Mouse (Mus musculus): Measurements from ENCODE around the gene Xiap.
"Not testable (repeated sequence)": the region's sequence is repeated elsewhere in the genome, so short reads cannot be mapped to it uniquely, and the experiment has no call there.

The Xiap gene

DNA sequence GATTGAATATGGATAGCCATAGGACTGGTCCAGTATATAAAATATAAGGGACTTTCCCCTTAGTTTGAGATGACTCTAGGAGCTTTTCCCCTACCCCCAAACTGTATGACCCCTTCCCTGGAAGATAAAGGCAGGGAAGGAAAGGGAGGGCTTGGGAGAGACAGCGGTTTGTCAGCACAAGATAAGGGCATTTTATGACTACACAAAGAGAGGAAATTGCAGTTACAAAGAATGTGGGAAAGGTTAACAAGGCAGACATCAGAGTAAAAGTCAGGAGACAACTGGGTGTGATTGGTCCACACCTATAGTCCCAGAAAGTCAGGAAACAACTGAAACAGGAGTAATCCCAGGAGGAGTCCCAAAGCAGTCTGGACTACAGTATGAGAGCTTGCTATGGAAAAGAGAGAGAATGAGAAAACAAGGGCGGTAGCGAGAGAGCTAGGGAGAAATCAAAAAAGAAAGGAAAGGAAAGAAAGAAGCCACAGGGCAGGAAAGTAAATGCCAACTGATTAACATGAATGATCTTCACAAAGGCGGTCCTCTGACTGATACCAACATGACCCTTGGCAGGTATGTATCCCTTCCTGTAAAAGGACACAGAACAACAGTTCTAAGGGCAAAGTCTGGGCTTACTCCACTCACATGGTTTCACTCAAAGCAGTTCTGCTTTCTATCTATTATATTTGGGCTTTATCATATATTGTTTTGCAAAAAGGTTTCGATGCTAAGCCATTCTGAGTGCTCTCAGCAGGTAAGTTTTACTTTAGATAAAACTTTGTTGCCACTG lies at the start of gene Xiap:
Gene Xiap, plus strand, starts transcription at position 398 of the 787 bp plus-strand sequence.
- no peak for DNase-seq (ENCODE audit: low spot score)

DNA sequence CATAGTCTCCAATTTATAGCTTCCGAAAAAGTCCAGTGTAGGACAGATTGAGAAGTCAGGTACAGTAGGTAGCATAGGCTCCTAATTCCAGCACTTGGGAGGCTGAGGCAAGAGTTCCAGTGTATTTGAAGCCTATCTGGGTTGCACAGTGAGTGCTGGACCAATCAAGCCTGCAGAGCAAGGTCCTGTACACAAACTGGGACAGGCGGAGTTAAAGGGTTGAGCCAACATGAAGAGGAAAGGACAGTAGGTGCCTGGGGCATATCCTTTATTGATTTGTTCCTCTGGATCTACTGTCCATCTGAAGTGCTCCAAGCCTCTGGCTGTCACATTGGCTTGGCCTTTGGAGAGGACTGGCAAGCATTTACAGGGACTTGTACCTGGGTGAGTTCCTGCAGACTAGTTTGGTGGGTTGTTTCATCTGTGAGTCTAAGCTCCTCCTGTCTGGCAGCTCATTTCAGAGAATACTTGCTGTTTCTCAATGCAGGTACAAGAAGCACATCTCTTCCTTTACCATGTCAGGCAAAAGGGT lies 46.7 kb upstream of the Xiap start:
- DNase-seq (ENCODE audit: low spot score), result no peak

DNA sequence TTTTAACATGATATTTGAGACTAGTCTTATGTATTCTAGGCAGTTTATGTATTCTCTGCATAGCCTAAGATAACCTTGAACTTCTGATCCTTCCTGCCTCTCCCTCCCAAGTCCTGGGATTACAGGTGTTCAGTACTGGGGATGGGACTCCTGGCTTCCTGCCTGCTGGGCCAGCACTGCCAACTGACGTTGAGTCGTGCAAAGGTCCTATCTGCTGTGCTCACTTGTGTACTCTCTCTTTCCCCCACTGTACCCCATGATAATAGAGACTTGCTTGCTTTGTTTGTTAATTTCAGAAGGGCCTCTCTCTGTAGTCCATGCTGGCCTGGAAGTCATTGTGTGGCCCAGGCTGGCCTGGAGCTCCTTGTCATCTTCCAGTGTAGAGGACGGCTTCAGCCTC lies 45.7 kb upstream of the Xiap start:
- no peak for DNase-seq (ENCODE audit: low spot score)

DNA sequence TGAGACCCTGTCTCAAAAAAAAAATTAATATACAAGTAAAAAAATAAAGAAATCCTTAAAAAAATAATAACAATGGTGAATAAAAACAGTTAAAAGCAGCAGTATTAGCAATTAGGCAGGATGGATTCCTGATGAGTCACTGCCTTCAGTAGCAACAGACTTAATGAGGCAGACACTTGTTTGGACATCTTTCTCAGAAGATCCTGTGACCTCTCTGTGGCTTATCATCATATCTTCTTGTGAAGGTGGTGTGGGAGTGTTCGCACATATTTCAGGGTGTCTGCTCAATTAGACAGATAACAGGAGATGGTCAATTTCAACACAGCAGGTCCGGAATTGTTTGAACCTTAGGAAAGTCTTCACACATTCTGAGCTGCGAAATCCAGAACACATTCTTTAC lies 45.0 kb upstream of the Xiap start:
- DNase-seq (ENCODE audit: low spot score), result no peak

DNA sequence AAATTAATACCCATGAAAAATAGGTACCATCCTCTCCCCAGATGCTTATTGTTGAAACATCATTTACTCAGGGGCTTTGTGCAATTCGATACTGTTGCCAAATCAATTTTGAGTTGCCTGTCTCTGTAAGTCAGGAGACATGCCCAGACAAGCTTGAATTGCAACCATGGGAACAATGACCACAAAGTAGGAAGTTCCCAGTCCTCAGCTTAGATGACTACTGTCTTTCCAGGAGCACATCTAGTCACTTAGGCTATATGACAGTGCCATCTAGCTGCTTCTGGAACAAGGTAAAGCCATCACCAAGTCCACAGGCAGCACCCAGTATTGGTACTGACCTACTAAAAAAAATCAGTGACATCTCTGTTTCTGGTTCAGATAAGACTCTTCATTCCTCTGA lies 41.4 kb upstream of the Xiap start:
- DNase-seq (ENCODE audit: low spot score), result no peak

DNA sequence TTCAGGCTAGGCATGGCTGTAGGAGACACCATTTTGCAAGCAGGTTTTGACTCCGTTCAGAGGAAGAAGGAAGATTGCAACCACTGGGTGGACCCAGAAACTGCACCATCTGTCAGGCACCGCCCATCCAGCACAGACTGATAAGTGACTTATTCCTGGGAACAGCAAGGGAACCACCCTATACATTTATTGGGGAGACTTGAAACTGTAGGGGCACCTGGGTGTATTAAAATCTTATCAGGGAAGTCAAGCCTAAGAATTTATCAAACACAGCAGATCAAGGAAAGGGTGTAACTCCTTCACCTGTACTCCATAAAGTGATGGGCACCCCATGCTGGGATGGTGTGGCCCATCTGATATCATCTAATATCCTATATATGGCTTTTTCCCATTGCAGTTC lies 40.0 kb upstream of the Xiap start:
- DNase-seq (ENCODE audit: low spot score), result no peak

DNA sequence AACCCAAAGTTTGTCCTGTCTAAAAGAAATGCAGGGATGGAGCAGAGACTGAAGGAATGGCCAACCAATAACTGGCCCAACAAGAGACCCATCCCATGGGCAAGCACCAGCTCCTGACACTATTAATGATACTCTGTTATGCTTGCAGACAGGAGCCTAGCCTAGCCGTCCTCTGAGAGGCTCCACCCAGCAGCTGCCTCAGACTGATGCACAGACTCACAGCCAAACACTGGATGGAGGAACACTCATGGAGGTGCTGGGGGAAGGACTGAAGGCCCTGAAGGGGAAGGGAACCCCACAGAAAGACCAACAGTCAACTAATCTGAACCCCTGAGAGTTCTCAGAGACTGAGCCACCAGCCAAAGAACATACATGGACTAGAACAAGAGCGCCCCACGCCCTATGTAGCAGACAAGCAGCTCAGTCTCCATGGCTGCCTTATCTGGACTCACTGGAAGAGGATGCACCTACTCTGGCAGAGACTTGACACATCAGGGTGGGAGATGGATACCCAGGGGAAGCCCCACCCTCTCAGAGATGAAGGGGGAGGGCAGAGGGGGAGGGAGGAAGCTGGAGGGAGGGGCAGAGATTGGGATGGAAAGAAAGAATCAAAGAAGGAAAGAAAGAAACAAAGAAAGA lies 33.6 kb upstream of the Xiap start:
- DNase-seq (ENCODE audit: low spot score), result not testable (repeated sequence)

DNA sequence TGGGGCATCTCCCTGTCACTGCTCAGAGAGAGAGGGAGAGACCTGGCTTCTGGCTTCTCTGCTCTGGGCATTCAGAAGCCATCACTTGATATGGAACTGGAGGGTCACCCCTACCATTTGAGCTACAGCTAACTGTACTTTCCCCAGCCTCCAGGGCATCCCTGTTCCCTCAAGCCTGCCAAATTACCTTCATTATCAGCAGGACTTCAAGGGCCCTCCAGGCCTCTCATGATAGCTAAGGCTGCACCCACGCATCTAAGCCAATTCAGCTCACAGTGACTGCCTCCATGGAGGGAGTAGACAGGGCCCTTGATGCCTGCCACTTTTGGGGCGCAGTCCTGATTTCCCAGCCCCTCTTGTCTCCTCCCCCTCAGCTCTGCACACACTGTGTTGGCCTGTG lies 32.5 kb upstream of the Xiap start:
- DNase-seq (ENCODE audit: low spot score), result not testable (repeated sequence)

DNA sequence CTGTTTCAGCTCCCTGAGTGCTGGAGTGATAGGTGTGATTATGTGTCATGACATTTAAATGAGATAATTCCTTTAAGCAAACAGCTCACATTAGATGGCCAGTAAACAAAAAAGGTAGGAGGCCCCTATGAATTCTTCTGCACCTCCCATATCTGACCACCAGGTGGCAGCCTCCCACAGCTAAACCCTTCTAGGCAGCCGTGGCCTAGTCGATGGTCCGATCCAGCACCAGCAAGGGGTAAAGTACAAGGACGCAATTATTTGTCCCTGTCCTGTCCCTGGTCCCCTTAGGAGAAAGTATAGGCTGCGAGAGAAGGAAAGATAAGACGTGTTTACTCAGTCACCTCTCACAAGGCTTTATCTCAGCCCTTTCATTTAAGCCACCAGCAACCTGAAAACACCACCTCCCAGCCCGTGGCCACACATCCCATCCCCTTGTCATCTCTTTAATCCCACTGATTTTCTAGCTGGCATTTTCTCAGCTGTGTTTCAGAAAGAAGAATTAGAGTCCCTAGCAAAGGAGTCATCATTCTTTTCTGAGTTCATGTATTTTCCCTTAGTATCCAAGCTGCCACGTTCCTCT lies 26.3 kb upstream of the Xiap start:
- DNase-seq (ENCODE audit: low spot score), result no peak

DNA sequence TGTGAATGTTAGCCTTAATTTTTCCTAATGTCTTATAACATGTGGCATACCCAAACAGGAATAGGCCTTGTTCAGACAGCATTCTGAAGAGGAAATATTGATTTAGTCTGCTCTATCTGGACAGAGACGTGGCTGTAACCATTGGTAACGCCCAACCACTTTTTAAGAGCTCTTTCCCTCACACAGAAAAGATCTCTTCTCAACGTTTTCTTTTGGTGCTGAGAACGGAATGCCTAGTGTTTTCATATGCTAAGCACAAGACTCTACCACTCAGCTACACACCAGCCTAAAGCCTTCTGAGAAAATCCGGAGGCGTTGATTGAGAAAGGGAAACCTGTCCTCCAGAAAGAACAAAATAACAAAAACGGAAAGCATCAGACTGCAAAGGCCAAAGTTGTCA lies 25.6 kb upstream of the Xiap start:
- DNase-seq (ENCODE audit: low spot score), result no peak

DNA sequence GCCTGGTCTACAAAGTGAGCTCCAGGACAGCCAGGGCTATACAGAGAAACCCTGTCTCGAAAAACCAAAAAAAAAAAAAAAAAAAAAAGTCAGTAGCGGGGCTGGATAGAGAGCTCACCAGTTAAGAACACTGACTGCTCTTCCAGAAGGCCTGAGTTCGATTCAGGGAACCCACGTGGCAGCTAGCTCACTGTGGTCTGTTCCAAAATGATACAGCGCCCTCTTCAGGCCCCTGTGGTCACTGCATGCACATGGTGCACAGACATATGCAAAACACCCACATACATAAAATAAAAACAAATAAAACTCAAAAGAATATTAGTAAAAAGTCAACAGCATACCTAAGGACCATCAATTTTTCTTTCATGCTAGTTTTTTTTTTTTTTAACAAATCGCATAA lies 20.0 kb upstream of the Xiap start:
- no peak for DNase-seq (ENCODE audit: low spot score)

DNA sequence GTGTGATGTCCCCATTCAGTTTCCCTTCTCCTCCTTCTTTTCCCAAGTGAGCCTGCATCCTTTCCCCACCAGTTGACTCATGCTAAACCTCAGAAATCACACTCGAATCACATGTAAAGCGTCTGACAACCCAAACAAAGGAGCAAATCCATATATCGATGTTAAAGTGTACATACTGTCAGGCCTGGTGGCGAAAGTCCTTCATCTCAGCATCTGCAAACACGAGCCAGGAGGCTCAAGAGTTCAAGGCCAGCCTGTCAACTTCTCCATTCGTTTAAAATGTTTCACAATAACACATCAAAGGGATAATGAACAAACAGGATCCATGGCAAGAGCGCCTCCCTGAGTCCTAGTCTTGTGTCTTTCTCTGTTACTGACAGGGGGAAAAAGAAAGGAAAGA lies 14.5 kb upstream of the Xiap start:
- no peak for DNase-seq (ENCODE audit: low spot score)

DNA sequence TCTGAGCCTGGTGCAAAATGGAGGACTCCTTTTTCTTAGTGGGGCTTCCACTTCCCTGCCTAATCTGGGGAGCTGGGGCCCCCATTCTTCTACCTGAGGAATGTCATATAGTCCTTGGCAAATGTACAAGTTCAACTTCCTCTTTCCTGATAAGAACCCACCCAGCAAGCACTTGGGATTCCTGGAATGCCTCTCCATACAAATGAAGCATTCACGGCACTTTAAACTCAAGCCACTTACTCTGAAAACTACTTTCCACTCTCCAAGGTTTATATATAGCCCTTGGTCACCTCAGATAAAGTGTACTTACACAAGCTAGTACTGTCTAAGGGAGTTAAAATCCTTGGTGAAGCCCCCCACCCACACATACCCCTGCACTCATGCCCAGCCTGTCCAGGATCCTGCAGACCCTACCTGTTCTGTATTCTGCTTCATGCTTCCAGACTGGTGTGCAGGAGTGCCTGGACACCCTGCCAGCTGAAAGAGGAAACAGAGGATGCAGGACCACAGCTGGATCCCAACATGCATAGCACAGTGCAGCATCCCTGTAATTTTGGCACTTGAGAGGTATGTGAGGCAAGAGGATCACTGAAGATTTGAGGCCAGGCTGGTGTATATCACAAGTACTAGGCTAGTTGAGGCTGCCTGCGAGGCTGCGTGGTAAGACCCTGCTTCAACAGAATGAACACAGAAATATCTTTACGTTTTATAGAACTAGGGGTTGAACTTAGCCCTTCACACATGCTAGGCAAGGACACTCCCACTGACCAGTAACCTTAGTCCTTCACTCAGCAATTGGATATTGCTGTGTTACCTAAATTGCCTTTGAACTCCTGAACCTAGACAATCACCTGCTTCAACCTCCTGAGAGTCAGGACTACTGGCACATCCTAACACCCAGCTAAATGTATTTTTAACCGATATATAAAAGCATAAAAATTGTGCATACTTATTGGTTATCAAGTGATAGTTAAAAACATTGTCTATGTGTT lies 8.5 kb upstream of the Xiap start:
- DNase-seq (ENCODE audit: low spot score), result no peak

DNA sequence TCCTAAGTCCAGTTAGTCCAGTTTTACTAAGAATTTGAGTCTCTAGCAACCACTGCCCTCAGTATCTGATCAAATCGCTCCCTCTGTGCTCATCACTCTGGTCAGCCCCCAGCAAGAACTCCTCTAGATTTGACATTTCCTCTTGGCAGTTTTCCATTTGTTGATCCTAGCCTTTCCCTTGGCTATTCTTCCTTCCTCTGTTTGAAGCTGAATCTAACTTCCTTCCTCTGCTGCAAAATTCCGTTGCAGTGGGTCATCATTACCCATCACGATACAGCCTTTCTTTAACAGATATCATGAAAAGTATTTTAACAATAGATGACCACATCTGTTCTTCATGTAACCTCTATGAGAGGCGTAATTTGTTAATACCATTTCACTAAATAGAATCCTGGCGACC lies 2.5 kb upstream of the Xiap start:
- no peak for DNase-seq (ENCODE audit: low spot score)

DNA sequence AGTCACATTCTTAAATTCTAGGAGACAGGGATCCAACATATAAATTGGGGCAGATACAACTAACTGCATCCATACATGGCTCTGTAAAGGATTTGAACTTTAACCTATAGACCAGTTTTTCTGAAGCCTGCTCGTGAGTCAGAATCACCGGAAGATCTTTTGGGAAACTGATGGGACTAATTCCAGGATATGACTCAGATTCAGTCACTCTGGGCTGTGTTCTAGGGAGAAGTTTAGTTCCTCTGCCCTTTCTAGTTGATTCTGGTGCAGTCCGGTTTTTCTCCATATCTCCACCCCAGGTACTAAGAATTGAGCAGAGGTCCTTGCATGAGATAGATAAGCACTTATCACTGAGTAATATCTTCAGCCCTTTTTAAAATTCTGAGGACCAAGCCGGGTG lies 1.6 kb upstream of the Xiap start:
- no peak for DNase-seq (ENCODE audit: low spot score)

DNA sequence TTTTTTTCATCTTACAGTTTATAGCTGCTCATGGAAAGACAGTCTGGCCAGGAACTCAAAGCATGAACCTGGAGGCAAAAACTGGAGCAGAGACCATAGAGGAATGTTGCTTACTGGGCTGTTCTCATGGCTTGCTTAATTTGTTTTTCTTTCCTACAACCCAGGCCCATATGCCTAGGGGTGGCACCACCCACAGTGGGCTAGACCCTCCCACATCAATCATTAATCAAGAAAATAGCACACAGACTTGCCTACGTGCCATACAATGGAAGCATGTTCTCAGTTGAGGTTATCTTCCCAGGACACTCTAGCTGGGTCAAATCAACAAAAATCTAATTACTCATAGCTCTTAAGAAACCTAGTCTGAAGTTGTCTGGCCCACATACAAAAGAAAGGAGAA lies 4.1 kb downstream of the Xiap start:
- no peak for DNase-seq (ENCODE audit: low spot score)

DNA sequence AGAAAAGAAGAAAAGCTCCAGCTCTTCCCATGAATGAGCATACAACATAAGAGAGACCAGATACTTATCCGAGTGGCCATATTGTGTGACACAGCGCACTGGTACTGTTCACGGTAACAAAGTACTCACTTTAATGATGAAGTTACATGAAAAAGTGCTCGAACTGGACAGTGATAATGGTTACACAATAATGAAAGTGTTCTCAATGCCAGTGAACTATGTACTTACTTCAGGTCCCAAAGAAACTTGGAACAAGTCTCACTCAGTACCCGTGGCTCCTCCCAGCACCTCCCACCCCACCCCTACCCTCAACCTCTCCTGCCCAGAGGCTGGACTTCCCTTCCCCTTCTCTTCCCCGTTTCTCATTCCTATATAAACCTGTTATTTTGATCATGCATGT lies 5.6 kb downstream of the Xiap start:
- DNase-seq (ENCODE audit: low spot score), result no peak

DNA sequence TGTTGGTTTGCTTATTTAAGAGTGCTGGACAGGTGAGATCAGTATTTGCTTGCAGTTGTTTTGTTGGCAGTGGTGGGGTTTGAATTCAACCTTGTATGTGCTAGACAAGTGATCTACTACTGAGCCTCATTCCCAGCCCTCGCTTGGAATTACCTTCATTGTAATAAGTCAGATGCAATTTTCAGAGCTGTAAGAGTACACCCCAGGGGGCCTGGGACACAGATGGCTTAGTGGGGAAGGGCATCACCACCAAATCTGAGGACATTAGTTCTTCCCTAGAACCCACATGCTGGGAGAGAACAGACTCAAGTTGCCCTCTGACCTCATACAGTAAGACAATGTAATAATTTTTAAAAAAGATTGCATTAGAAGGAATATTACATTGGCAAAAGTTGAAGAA lies 7.3 kb downstream of the Xiap start:
- no peak for DNase-seq (ENCODE audit: low spot score)

DNA sequence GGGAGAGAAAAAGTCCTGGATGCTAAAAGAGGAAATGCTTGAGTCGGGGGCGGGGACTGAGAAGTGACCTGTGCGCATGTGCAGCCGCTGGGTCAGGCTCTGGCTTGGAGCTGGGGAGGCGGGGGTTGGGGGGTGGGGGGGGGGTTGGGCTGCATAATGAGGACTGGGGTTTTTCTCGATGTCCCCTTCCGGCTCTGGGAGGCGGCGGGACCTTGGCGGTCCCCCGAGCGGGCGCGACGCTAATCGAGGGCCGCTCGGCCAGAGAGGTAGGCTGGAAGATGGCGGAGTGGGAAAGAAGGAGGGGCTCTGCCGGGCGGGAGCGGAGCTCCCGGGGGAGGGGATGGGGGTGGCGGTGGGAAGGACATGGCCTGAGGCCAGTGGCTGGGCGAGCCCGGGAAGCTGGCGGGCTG lies 8.3 kb downstream of the Xiap start:
- no peak for DNase-seq (ENCODE audit: low spot score)

DNA sequence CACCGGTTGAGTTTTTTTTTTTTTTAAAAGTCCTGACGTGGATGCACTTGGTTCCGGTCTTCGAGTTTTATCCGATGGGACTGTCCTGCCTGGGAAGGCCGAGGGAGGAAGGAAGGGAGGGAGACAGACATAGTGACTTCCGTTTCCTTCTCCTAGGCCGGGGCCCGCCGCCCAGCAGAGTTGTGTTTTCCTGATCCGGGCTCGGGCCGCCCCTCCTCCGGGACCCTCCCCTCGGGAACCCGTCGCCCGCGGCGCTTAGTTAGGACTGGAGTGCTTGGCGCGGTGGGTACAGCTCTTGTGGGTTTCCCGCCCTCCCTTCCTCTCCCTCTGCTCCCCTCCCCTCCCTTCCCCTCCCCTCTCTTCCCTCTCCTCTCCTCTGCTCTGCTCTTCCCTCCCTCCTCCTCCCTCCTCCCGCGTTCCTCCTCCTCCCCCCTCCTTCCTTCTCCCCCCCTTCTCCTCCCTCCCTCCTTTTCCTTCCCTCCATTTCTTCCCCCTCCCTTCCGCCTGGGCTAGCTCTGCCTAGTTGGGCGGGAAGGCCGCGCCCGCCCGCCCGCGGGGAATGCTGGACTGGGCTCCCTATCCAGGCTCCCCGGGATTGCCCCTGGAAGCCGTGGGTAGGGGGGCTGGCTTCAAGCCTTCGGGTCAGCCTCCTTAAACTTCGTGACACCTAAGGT lies 8.9 kb downstream of the Xiap start:
- DNase-seq (ENCODE audit: low spot score), result peak; percentile 77

DNA sequence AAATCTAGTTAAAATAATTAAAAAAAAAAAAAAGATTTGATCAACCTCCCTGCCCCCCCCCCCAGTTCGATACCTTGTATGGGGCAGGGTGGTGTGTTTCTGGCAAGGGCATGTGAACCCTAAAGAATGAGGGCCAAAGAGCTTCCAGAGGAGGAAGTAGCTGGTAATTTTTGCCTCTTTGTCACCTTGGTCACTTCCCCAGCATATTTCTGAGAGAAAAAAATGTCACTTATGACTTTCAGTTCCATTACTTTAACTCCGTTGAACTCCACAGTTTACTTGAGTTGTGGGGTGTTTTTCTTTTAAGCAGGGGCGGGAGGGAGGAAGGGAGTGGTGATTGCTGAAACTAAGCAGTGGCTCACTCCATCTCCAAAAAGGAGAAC lies 9.4 kb downstream of the Xiap start:
- no peak for DNase-seq (ENCODE audit: low spot score)

DNA sequence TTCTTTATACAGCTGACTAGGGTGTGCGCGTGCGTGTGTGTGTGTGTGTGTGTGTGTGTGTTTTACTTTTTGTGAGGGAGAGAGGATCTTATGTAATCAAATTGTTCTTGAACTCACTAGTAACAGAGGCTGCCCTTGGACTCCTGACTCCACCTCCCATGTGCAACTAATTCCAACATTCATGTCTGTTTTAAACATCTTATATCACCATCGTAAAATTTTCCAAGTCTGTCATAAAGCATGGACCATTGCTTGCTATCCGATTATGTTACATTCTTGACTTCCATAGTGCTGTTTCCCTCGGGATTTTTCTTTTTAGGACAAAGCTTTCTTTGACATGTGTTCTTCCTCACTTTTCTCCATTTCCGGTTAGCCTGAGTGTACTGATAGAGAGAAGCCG lies 28.3 kb downstream of the Xiap start:
- no peak for DNase-seq (ENCODE audit: low spot score)

Data from ovary, adult 18-20 months (tissue).